Mouse (Mus musculus) neutrophil, adult 65 days (primary cell): ENCODE results near the gene Celsr3. TPM values are rescaled to one million over a fixed set of nuclear protein-coding genes. Genes with fewer than 3 reads are reported as not detected.

Experiments used
- total RNA-seq: library from RNA; stranded (reverse); gene quantifications from 2 replicates; pipeline ENCODE4 v1.2.4, GENCODE M21; 2023

Gene Celsr3
- total RNA-seq = 78.0 and 149 TPM in 2 replicates

DNA sequence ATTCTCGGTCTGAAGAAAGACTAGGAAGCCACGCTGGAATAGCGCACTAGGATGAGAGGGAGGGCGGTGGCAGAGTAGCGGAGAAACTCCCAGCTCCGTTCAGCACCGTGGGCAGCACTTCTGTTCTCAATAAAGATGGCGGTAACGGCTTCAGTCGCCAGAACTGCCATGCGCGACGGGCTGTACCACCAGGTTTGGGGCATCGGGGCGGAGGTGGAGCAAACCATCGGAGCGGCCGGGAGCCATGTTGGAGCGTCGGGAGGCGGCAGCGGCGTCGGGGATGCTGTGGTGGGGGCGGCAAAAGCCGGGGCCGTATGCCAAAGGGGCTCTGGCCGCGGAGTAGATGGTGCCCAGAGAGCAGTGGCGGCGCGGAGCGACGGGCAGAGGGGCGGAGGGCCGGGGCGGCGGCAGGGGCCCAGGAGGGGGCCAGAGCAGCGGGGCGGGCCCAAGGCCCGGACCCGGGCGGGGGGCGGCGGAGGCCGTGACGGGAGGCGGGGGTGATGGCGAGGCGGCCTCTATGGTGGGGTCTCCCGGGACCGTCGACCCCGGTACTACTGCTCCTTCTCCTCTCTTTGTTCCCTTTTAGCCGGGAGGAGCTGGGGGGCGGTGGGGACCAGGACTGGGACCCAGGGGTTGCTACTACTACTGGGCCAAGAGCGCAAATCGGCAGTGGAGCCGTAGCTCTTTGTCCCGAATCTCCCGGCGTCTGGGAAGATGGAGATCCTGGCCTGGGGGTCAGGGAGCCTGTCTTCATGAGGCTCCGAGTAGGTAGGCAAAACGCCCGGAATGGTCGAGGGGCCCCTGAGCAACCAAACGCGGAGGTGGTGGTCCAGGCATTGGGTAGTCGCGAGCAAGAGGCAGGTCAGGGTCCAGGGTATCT, at the start of gene Celsr3:
Gene Celsr3 (plus strand): TSS at position 501 of the 880 bp plus-strand sequence.

DNA sequence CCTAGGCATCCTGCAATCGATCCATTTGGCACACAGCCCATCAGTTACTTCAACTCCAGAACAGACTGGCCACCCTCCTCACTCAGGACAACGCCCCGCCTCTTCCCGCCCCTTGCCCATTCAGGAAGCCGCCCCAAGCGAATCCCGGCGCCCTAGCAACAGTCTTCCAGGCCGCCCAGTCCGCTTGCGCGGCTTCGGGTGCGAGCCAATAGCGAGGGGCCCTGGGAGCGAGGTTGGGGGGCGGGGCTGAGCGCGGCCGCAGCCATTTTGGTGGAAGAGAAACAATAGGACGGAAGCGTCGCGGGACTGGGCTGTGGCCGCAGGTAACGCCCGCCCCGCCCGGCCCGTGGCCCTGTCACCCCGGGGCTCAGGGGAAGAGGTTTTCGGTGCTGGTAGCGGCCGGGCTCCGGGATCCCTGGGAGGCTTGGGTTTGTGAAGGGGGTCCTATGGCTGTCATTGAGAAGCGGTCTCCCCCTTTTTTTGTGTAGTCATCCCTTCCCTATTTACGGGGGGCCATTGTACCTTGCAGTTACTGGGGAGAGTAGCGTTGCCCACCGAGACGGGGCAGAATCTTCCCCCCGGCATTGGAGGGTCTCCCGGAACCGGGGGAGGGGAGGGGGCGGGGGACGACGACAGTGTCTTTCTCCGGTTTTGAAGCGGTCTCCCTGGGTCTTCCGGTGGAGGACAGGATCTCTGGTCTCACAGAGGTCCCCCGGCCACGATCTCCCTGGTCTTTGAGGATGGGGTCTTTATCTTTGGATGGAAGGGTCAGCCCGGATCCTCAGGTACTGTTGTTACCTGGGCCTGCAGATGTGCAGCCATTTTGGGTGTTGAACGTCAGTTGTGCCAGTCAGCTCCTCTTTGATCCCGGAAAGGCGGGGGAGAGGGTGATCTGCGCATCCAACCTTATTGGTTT, 42.3 kb upstream of the Celsr3 start, which contains the start of gene Ip6k2:
Gene Ip6k2 (plus strand): TSS at position 249 of the 916 bp plus-strand sequence.

DNA sequence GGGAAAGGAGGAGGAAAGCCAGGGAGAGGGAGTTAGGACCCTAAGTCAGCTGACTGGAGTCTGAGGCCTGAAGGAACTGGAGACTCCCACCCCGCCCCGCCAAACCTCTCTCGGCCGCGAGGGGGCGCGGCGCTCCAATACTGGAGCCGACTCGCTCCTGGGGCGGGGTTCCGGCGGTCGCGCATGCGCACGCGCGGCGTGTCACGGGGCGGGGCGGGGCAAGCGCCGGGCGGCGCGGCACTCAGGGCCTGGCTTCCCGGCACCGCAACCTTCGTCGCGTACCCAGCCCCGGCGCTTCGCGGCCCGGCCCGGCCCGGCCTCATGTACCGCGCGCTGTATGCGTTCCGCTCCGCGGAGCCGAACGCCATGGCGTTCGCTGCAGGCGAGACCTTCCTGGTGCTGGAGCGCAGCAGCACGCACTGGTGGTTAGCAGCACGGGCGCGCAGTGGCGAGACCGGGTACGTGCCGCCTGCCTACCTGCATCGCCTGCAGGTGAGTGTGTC, 17.9 kb upstream of the Celsr3 start, which contains the start of gene Nckipsd:
Gene Nckipsd (plus strand): TSS at position 206 of the 503 bp plus-strand sequence.

GRCm38 (mm10) chr9:108852976-108853375, 26.9 kb downstream of the Celsr3 start, which contains the start of gene Slc26a6:
Slc26a6 (plus strand) TSS chr9:108853283.

Other genes starting within 250 kb of the Celsr3 start
- 2.0 and 3.8 TPM in 2 replicates for gene Wdr6, start 247.6 kb upstream of the Celsr3 start, total RNA-seq
- gene P4htm, start 228.7 kb upstream of the Celsr3 start, total RNA-seq = 0.43 and 0.66 TPM in 2 replicates
- gene Arih2, start 176.9 kb upstream of the Celsr3 start, total RNA-seq = 164 and 261 TPM in 2 replicates
- gene Slc25a20, start 164.2 kb upstream of the Celsr3 start, total RNA-seq = 26.1 and 28.4 TPM in 2 replicates
- gene Prkar2a, start 137.0 kb upstream of the Celsr3 start, total RNA-seq = 10.8 and 13.2 TPM in 2 replicates
- gene Ip6k2, start 42.5 kb upstream of the Celsr3 start, total RNA-seq = 41.5 and 54.6 TPM in 2 replicates
- gene Nckipsd, start 18.0 kb upstream of the Celsr3 start, total RNA-seq = 6.0 and 8.7 TPM in 2 replicates
- gene Slc26a6, start 27.0 kb downstream of the Celsr3 start, total RNA-seq = 8.0 and 8.1 TPM in 2 replicates
- gene Tmem89, start 88.3 kb downstream of the Celsr3 start, total RNA-seq = not detected in 2 replicates
- gene Uqcrc1, start 110.3 kb downstream of the Celsr3 start, total RNA-seq = 139 and 161 TPM in 2 replicates
- gene Col7a1, start 127.3 kb downstream of the Celsr3 start, total RNA-seq = 4.3 and 4.7 TPM in 2 replicates
- gene Ucn2, start 159.7 kb downstream of the Celsr3 start, total RNA-seq = not detected in 2 replicates
- 177 and 195 TPM in 2 replicates for gene Pfkfb4, start 165.5 kb downstream of the Celsr3 start, total RNA-seq
- gene Shisa5, start 212.2 kb downstream of the Celsr3 start, total RNA-seq = 139 and 214 TPM in 2 replicates
- 24.9 and 35.0 TPM in 2 replicates for gene Trex1, start 233.4 kb downstream of the Celsr3 start, total RNA-seq
- gene Atrip, start 247.8 kb downstream of the Celsr3 start, total RNA-seq = 11.8 and 17.5 TPM in 2 replicates